Mouse (Mus musculus) kidney, embryonic 15.5 days (tissue): ENCODE data around the gene Zc3h12c. TPM values are rescaled to one million over a fixed set of nuclear protein-coding genes. Genes with fewer than 3 reads are reported as not detected.

Experiments used
- ATAC-seq: fragments of 200-750 bp; cut with Nextera tagmentation; replicated peaks from 2 replicates; pipeline ENCODE4 v1.8.0; 2017; ENCODE audit warnings: moderate TSS enrichment; ENCODE audit not compliant: low FRiP score
- H3K27ac ChIP-seq: fragments of 300-500 bp; sonication (generic); 2 replicates; pipeline ENCODE4 v1.5.1; 2015; ENCODE audit warnings: mild to moderate bottlenecking, inconsistent platforms
- H3K27me3 ChIP-seq: fragments of 300-500 bp; sonication (generic); 2 replicates; pipeline ENCODE4 v1.6.1; 2015; ENCODE audit warnings: inconsistent platforms
- H3K36me3 ChIP-seq: fragments of 300-500 bp; sonication (generic); 2 replicates; pipeline ENCODE4 v1.6.1; 2015; ENCODE audit warnings: inconsistent platforms
- H3K4me1 ChIP-seq: fragments of 300-500 bp; sonication (generic); 2 replicates; pipeline ENCODE4 v1.6.1; 2015; ENCODE audit warnings: inconsistent platforms
- H3K4me2 ChIP-seq: fragments of 300-500 bp; sonication (generic); 2 replicates; pipeline ENCODE4 v1.6.1; 2015; ENCODE audit warnings: moderate library complexity, mild to moderate bottlenecking, inconsistent platforms
- H3K4me3 ChIP-seq: fragments of 300-500 bp; sonication (generic); replicated peaks from 2 replicates; pipeline ENCODE4 v1.5.1; 2015; ENCODE audit warnings: mild to moderate bottlenecking, inconsistent platforms
- H3K9ac ChIP-seq: fragments of 300-500 bp; sonication (generic); 2 replicates; pipeline ENCODE4 v1.6.1; 2015; ENCODE audit warnings: mild to moderate bottlenecking, inconsistent platforms
- H3K9me3 ChIP-seq: fragments of 300-500 bp; sonication (generic); replicated peaks from 2 replicates; pipeline ENCODE4 v1.6.1; 2016; ENCODE audit warnings: inconsistent platforms
- WGBS: fragments of 180-500 bp; shearing (Covaris S2); methylation state at CpG from one replicate; pipeline ENCODE4 v1.1.7; 2015; ENCODE audit warnings: mixed read lengths; 5-methylcytosine and 5-hydroxymethylcytosine counted together
- polyA plus RNA-seq: library from polyadenylated mRNA; unstranded; fragments of >200 nt; fragmentation: Nextera tagmentation; extraction: Ambion mirVana; gene quantifications from 2 replicates; pipeline ENCODE4 v1.2.1, GENCODE M21; 2015

Gene Zc3h12c
- polyA plus RNA-seq, 1 experiment from 2014 or later: 3.5 TPM

- H3K27me3 ChIP-seq: peaks cover 10% of the 10 kb centered on the region; the same call in 1 of the 2 replicates
These were observed 3.2 kb downstream of the Zc3h12c start for GRCm38 (mm10) chr9:52165076-52165705.

GRCm38 (mm10) chr9:52160512-52160911 is 7.9 kb downstream of the Zc3h12c start:
- Histone ChIP-seq H3K9me3 (no peaks in the 10 kb centered on the region), H3K4me2 (no peak overlapping the region), H3K4me1 (0 out of 2 replicates have a peak, but pooled peaks cover 3% of the 10 kb centered on the region), H3K9ac (no peak overlapping the region), H3K4me3 (no peak overlapping the region), H3K27me3 (no peaks in the 10 kb centered on the region), H3K27ac (no peak overlapping the region), H3K36me3 (no peaks in the 10 kb centered on the region)
- ATAC-seq: no peak
- whole genome bisulfite sequencing: 74% methylated on average over 1 of the region's 1 CpGs

More at GRCm38 (mm10) chr9:52165076-52165705, 3.2 kb downstream of the Zc3h12c start:
- peaks cover 18% of the 10 kb centered on the region for H3K4me1 ChIP-seq
- H3K9me3 ChIP-seq: no peaks in the 10 kb centered on the region
- no peak for ATAC-seq
- 79% methylated on average over 13 of the region's 13 CpGs for WGBS
- H3K4me3 ChIP-seq: no peak overlapping the region
- H3K27ac ChIP-seq: no peak overlapping the region
- H3K36me3 ChIP-seq: no peaks in the 10 kb centered on the region
- no peak overlapping the region for H3K9ac ChIP-seq
- no peak overlapping the region for H3K4me2 ChIP-seq

- Histone ChIP-seq H3K4me2 (no peak overlapping the region), H3K27ac (no peak overlapping the region), H3K4me3 (no peak overlapping the region), H3K4me1 (0 out of 2 replicates have a peak, but pooled peaks cover 5% of the 10 kb centered on the region), H3K9me3 (no peaks in the 10 kb centered on the region), H3K27me3 (no peaks in the 10 kb centered on the region), H3K9ac (no peak overlapping the region), H3K36me3 (no peaks in the 10 kb centered on the region)
- 90% methylated on average over 1 of the region's 1 CpGs for WGBS
- no peak for ATAC-seq
These were observed 9.8 kb downstream of the Zc3h12c start for GRCm38 (mm10) chr9:52158561-52158960.

GRCm38 (mm10) chr9:52155417-52155816 is 13.0 kb downstream of the Zc3h12c start:
- Histone ChIP-seq H3K4me1 (0 out of 2 replicates have a peak, but pooled peaks cover 5% of the 10 kb centered on the region), H3K27ac (no peak overlapping the region), H3K4me2 (no peak overlapping the region), H3K27me3 (no peaks in the 10 kb centered on the region), H3K9ac (no peak overlapping the region), H3K4me3 (no peak overlapping the region), H3K9me3 (no peaks in the 10 kb centered on the region), H3K36me3 (no peaks in the 10 kb centered on the region)
- WGBS: 80% methylated on average over 4 of the region's 4 CpGs
- ATAC-seq: no peak

- H3K4me1 ChIP-seq: 0 out of 2 replicates have a peak, but pooled peaks cover 5% of the 10 kb centered on the region
- H3K9ac ChIP-seq: no peak overlapping the region
- H3K9me3 ChIP-seq: no peaks in the 10 kb centered on the region
- no peak for ATAC-seq
- no peak overlapping the region for H3K4me3 ChIP-seq
- WGBS: 61% methylated on average over 7 of the region's 7 CpGs
- no peaks in the 10 kb centered on the region for H3K27me3 ChIP-seq
- no peak overlapping the region for H3K27ac ChIP-seq
- no peak overlapping the region for H3K4me2 ChIP-seq
- H3K36me3 ChIP-seq: no peaks in the 10 kb centered on the region
These were observed 14.1 kb downstream of the Zc3h12c start for GRCm38 (mm10) chr9:52154253-52154652.

- 0 out of 2 replicates have a peak, but pooled peaks cover 5% of the 10 kb centered on the region for H3K4me1 ChIP-seq
- no peaks in the 10 kb centered on the region for H3K36me3 ChIP-seq
- H3K27ac ChIP-seq: no peak overlapping the region
- no peak overlapping the region for H3K4me2 ChIP-seq
- no peak for ATAC-seq
- whole genome bisulfite sequencing: 71% methylated on average over 6 of the region's 6 CpGs
- no peak overlapping the region for H3K9ac ChIP-seq
- H3K9me3 ChIP-seq: no peaks in the 10 kb centered on the region
- no peak overlapping the region for H3K4me3 ChIP-seq
- no peaks in the 10 kb centered on the region for H3K27me3 ChIP-seq
These were observed 16.1 kb downstream of the Zc3h12c start for GRCm38 (mm10) chr9:52152076-52152826.

GRCm38 (mm10) chr9:52149768-52150167 is 18.6 kb downstream of the Zc3h12c start:
- H3K9ac ChIP-seq: no peak overlapping the region
- no peak overlapping the region for H3K4me2 ChIP-seq
- no peaks in the 10 kb centered on the region for H3K27me3 ChIP-seq
- H3K9me3 ChIP-seq: no peaks in the 10 kb centered on the region
- H3K27ac ChIP-seq: no peak overlapping the region
- 0 out of 2 replicates have a peak, but pooled peaks cover 5% of the 10 kb centered on the region for H3K4me1 ChIP-seq
- H3K4me3 ChIP-seq: no peak overlapping the region
- WGBS: 89% methylated on average over 6 of the region's 6 CpGs
- ATAC-seq: no peak
- H3K36me3 ChIP-seq: no peaks in the 10 kb centered on the region

GRCm38 (mm10) chr9:52149286-52149685 is 19.1 kb downstream of the Zc3h12c start:
- H3K27ac ChIP-seq: 0 out of 2 replicates have a peak overlapping the region, but pooled peaks have one; percentile 18

GRCm38 (mm10) chr9:52148831-52149230 is 19.5 kb downstream of the Zc3h12c start:
- Histone ChIP-seq H3K4me3 (no peak overlapping the region), H3K27me3 (no peaks in the 10 kb centered on the region), H3K36me3 (no peaks in the 10 kb centered on the region), H3K4me2 (no peak overlapping the region), H3K4me1 (no peaks in the 10 kb centered on the region), H3K9me3 (no peaks in the 10 kb centered on the region), H3K9ac (no peak overlapping the region), H3K27ac (0 out of 2 replicates have a peak overlapping the region, but pooled peaks have one; percentile 18)
- ATAC-seq: no peak
- 88% methylated on average over 4 of the region's 4 CpGs for WGBS

More at GRCm38 (mm10) chr9:52149286-52149685, 19.1 kb downstream of the Zc3h12c start:
- no peak for ATAC-seq
- no peak overlapping the region for H3K4me2 ChIP-seq
- H3K9ac ChIP-seq: no peak overlapping the region
- no peaks in the 10 kb centered on the region for H3K36me3 ChIP-seq
- H3K9me3 ChIP-seq: no peaks in the 10 kb centered on the region
- 40% methylated on average over 4 of the region's 4 CpGs for WGBS
- 0 out of 2 replicates have a peak, but pooled peaks cover 2% of the 10 kb centered on the region for H3K4me1 ChIP-seq
- H3K27me3 ChIP-seq: no peaks in the 10 kb centered on the region
- H3K4me3 ChIP-seq: no peak overlapping the region

GRCm38 (mm10) chr9:52148311-52148710 is 20.1 kb downstream of the Zc3h12c start:
- Histone ChIP-seq H3K27me3 (no peaks in the 10 kb centered on the region), H3K9me3 (no peaks in the 10 kb centered on the region), H3K27ac (no peak overlapping the region), H3K36me3 (no peaks in the 10 kb centered on the region), H3K4me2 (no peak overlapping the region), H3K9ac (no peak overlapping the region), H3K4me1 (no peaks in the 10 kb centered on the region), H3K4me3 (no peak overlapping the region)
- no peak for ATAC-seq
- 72% methylated on average over 3 of the region's 3 CpGs for WGBS

- no peak overlapping the region for H3K27ac ChIP-seq
- 80% methylated on average over 4 of the region's 4 CpGs for WGBS
- H3K9me3 ChIP-seq: no peaks in the 10 kb centered on the region
- H3K4me3 ChIP-seq: no peak overlapping the region
- no peaks in the 10 kb centered on the region for H3K4me1 ChIP-seq
- no peaks in the 10 kb centered on the region for H3K36me3 ChIP-seq
- H3K9ac ChIP-seq: no peak overlapping the region
- H3K27me3 ChIP-seq: no peaks in the 10 kb centered on the region
- H3K4me2 ChIP-seq: no peak overlapping the region
- no peak for ATAC-seq
These were observed 22.1 kb downstream of the Zc3h12c start for GRCm38 (mm10) chr9:52146241-52146640.

- Histone ChIP-seq H3K27me3 (no peaks in the 10 kb centered on the region), H3K4me3 (no peak overlapping the region), H3K9ac (no peak overlapping the region), H3K4me2 (no peak overlapping the region), H3K4me1 (no peaks in the 10 kb centered on the region), H3K9me3 (no peaks in the 10 kb centered on the region), H3K36me3 (peaks cover 7% of the 10 kb centered on the region), H3K27ac (no peak overlapping the region)
- 82% methylated on average over 2 of the region's 2 CpGs for WGBS
- ATAC-seq: no peak
These were observed 35.6 kb downstream of the Zc3h12c start for GRCm38 (mm10) chr9:52132771-52133170.
